Mouse (Mus musculus) bone marrow, adult 2 months (tissue): Measurements from ENCODE around the gene Epha1. TPM values are rescaled to one million over a fixed set of nuclear protein-coding genes. Genes with fewer than 3 reads are reported as not detected.

Experiments
- H3K27ac ChIP-seq: fragments of 200-500 bp; 2 replicates; pipeline ENCODE4 v1.5.1; 2012; ENCODE audit warnings: low read depth, mild to moderate bottlenecking, control low read depth, inconsistent platforms, low read length; ENCODE audit not compliant: control insufficient read depth, poor library complexity, insufficient read depth
- H3K4me1 ChIP-seq: fragments of 200-500 bp; 2 replicates; pipeline ENCODE4 v1.6.1; 2011; ENCODE audit warnings: low read length; ENCODE audit not compliant: control insufficient read depth, insufficient read depth
- H3K4me3 ChIP-seq: fragments of 200-500 bp; replicated peaks from 2 replicates; pipeline ENCODE3; 2011; ENCODE audit warnings: mild to moderate bottlenecking, low read depth, low read length, control low read depth; ENCODE audit not compliant: control insufficient read depth
- CTCF ChIP-seq: fragments of 200-500 bp; IDR thresholded peaks from 2 replicates; pipeline ENCODE4 v1.5.1; 2011; ENCODE audit warnings: low read length, control low read depth; ENCODE audit not compliant: control insufficient read depth, insufficient read depth
- POLR2A ChIP-seq: fragments of 200-500 bp; IDR thresholded peaks from 2 replicates; pipeline ENCODE4 v1.6.1; 2011; ENCODE audit warnings: low read depth, mild to moderate bottlenecking, control low read depth, low read length, borderline replicate concordance; ENCODE audit not compliant: control insufficient read depth
- WGBS: fragments of 180-500 bp; shearing (Covaris S2); methylation state at CpG from one replicate; pipeline ENCODE4 v1.1.7; 2018; 5-methylcytosine and 5-hydroxymethylcytosine counted together
- polyA plus RNA-seq: library from polyadenylated mRNA; stranded (reverse); fragments of >200 nt; gene quantifications from 2 replicates; pipeline ENCODE4 v1.2.4, GENCODE M21; 2011; ENCODE audit warnings: low replicate concordance; ENCODE audit not compliant: missing spikeins, insufficient read depth, insufficient read length

Epha1 gene
- polyA plus RNA-seq, 1 experiment: not detected

DNA sequence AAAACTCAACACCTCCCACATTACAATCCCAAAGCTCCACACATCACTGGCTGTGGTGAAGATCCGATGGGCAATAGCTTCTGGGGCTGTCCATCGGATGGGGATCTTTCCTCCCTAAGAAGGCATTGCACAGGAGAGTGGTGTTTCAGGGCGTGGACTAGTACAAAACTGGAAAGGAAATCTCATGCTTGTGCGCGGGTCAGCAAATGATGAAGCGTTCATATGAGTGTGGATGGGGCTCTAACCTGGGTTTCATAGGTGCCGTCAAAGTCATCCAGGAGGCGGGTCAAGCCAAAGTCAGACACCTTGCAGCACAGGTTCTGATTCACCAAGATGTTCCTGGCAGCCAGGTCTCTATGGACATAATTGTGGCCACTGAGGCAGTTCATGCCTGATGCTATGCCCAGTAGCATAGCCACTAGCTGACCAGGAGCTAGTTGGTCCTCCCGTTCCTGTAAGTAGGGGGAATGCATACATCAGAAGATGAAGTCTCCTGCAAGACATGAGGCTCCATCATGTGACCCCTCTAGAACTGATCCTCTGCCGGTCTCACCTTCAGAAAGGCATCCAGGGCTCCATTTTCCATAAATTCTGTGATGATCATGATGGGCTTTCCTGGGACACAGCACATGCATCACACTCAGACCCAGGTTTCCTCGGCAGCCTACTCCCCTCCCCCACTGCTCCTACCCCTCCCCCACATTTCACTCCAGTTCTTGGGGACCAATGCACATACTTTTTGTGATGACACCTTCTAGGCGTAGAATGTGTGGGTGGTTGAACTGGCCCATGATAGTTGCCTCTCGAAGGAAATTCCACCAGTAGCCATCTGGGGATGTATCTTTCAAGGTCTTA is 11.8 kb downstream of the Epha1 start:
- H3K27ac ChIP-seq: no peak overlapping the region
- H3K4me3 ChIP-seq: no peak overlapping the region
- 83% methylated on average over 13 of the region's 13 CpGs for WGBS
- TF ChIP-seq POLR2A: no peak
- TF ChIP-seq CTCF: no peak
- H3K4me1 ChIP-seq: no peaks in the 10 kb centered on the region

DNA sequence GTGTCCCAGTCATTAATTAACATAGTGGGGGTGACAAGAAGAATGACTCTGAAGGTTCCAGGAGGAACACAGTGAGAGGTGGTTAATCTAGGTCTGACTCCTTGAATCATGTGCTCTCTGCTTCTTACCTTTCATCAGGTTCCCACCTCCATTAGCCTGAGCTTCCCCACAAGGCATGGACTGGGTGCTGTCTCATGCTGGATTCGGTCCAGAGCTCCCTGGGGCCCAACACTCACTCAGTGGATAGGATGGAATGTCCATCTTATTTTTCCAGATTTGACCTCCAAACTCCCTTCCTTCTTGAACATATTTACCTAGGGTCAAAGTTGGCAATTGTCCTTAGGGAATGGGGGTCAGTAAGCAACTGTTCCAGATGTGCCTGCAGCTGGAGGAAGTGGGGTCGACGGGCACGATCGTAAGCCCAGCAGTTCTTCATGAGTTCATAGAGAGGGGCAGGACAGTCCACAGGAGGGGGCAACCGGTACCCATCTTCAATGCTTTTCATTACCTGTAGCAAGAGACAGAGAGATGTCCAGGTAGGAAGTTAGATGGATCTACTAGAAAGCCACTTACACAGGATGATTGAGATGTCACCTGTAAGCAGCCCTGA is 12.7 kb downstream of the Epha1 start:
- TF ChIP-seq CTCF: no peak
- TF ChIP-seq POLR2A: no peak
- H3K4me1 ChIP-seq: no peaks in the 10 kb centered on the region
- no peak overlapping the region for H3K4me3 ChIP-seq
- H3K27ac ChIP-seq: no peak overlapping the region
- 74% methylated on average over 6 of the region's 6 CpGs for WGBS

GRCm38 (mm10) chr6:42359364-42360147 is 13.5 kb downstream of the Epha1 start:
- WGBS: 77% methylated on average over 9 of the region's 9 CpGs
- Histone ChIP-seq H3K27ac (no peak overlapping the region), H3K4me1 (no peaks in the 10 kb centered on the region; the same call in 1 of the 2 replicates), H3K4me3 (no peak overlapping the region)
- TF ChIP-seq CTCF (no peak), POLR2A (no peak)

GRCm38 (mm10) chr6:42358901-42359300 is 14.2 kb downstream of the Epha1 start:
- WGBS: 93% methylated on average over 12 of the region's 12 CpGs
- Histone ChIP-seq H3K4me1 (peaks cover 1% of the 10 kb centered on the region; the same call in 1 of the 2 replicates), H3K4me3 (no peak overlapping the region), H3K27ac (no peak overlapping the region)
- no peak for TF ChIP-seq CTCF
- no peak for TF ChIP-seq POLR2A

GRCm38 (mm10) chr6:42357901-42358300 is 15.2 kb downstream of the Epha1 start:
- TF ChIP-seq POLR2A: no peak; the same call in 1 of the 2 replicates
- TF ChIP-seq CTCF: no peak
- WGBS: 85% methylated on average over 6 of the region's 6 CpGs
- Histone ChIP-seq H3K4me3 (no peak overlapping the region), H3K27ac (no peak overlapping the region), H3K4me1 (peaks cover 1% of the 10 kb centered on the region; the same call in 1 of the 2 replicates)

DNA sequence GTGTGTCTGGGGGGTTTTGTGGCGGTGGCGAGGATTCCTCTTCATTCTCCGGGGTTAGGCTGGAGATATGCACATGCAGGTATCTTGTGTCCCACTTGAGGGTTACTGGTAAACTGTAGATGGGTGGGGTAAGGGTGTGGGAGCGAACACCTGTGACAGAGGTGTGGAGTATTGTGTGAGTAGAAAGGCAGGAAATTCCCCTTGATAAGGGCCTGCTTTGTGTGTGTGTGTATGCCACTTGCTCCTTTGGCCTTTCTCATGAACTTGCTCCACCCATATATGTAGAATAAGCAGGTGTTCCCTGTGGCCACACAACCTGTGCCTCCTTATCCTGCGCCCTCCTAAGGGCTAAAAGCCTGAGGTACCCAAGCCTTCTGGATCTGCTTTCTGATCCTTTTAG is 16.2 kb downstream of the Epha1 start:
- Histone ChIP-seq H3K4me1 (peaks cover 1% of the 10 kb centered on the region; the same call in 1 of the 2 replicates), H3K27ac (no peak overlapping the region), H3K4me3 (no peak overlapping the region)
- WGBS: 83% methylated on average over 5 of the region's 5 CpGs
- no peak for TF ChIP-seq CTCF
- TF ChIP-seq POLR2A: no peak

- H3K4me3 ChIP-seq: no peak overlapping the region
- TF ChIP-seq CTCF (no peak), POLR2A (no peak)
These were observed 17.1 kb downstream of the Epha1 start for GRCm38 (mm10) chr6:42355794-42356600.

More at GRCm38 (mm10) chr6:42355794-42356600, 17.1 kb downstream of the Epha1 start:
- H3K4me1 ChIP-seq: peaks cover 1% of the 10 kb centered on the region; the same call in 1 of the 2 replicates
- WGBS: 87% methylated on average over 13 of the region's 13 CpGs
- H3K27ac ChIP-seq: no peak overlapping the region
